Mouse (Mus musculus) lung, postnatal 14 days (tissue): ENCODE measurements at regions not wholly inside any gene's neighbourhood (a gene's known extent, or its start where the extent isn't known, plus 50 kb on each side); places are given as distances from the start of the nearest gene placed in this dataset.
"Not testable (repeated sequence)": the region's sequence is repeated elsewhere in the genome, so short reads cannot be mapped to it uniquely, and the experiment has no call there.

Experiments used
- DNase-seq: peaks from one replicate; pipeline ENCODE4 v3.0.0; 2021

GRCm38 (mm10) chr12:8447612-8448011 is 52.2 kb downstream of the Rhob start:
- no peak for DNase-seq

- DNase-seq = no peak
These were observed 52.8 kb downstream of the Rhob start for GRCm38 (mm10) chr12:8447025-8447424.

- DNase-seq = no peak
These were observed 54.6 kb downstream of the Rhob start for GRCm38 (mm10) chr12:8444975-8445853.

- no peak for DNase-seq
These were observed 55.8 kb downstream of the Rhob start for GRCm38 (mm10) chr12:8443917-8444453.

- DNase-seq = no peak
These were observed 56.6 kb downstream of the Rhob start for GRCm38 (mm10) chr12:8443253-8443661.

- no peak for DNase-seq
These were observed 58.5 kb downstream of the Rhob start for GRCm38 (mm10) chr12:8441275-8441674.

- no peak for DNase-seq
These were observed 59.4 kb downstream of the Rhob start for GRCm38 (mm10) chr12:8440373-8440772.

GRCm38 (mm10) chr12:8439957-8440356 is 59.9 kb downstream of the Rhob start:
- no peak for DNase-seq

GRCm38 (mm10) chr12:8439486-8439885 is 60.3 kb downstream of the Rhob start:
- no peak for DNase-seq

- DNase-seq = no peak
These were observed 61.2 kb downstream of the Rhob start for GRCm38 (mm10) chr12:8438638-8439037.

GRCm38 (mm10) chr12:8436976-8437580 is 62.7 kb downstream of the Rhob start:
- DNase-seq = no peak

- no peak for DNase-seq
These were observed 63.3 kb downstream of the Rhob start for GRCm38 (mm10) chr12:8436553-8436952.

GRCm38 (mm10) chr12:8435651-8436348 is 64.0 kb downstream of the Rhob start:
- DNase-seq = not testable (repeated sequence)

GRCm38 (mm10) chr12:8428228-8428990 is 71.4 kb downstream of the Rhob start:
- DNase-seq = no peak

- DNase-seq = no peak
These were observed 75.3 kb downstream of the Rhob start for GRCm38 (mm10) chr12:8424515-8424914.

GRCm38 (mm10) chr12:8422676-8423075 is 77.1 kb downstream of the Rhob start:
- DNase-seq = no peak

GRCm38 (mm10) chr12:8421271-8421567 is 78.6 kb downstream of the Rhob start:
- no peak for DNase-seq

- DNase-seq = no peak
These were observed 79.1 kb downstream of the Rhob start for GRCm38 (mm10) chr12:8420511-8421270.

- no peak for DNase-seq
These were observed 80.9 kb downstream of the Rhob start for GRCm38 (mm10) chr12:8418890-8419289.

GRCm38 (mm10) chr12:8417127-8417790 is 82.5 kb downstream of the Rhob start:
- no peak for DNase-seq

- no peak for DNase-seq
These were observed 87.7 kb downstream of the Rhob start for GRCm38 (mm10) chr12:8412125-8412524.
